Mouse (Mus musculus) heart, embryonic 10.5 days (tissue): ENCODE data around the gene Ltbp1. TPM values are rescaled to one million over a fixed set of nuclear protein-coding genes. Genes with fewer than 3 reads are reported as not detected.

Experiments used
- DNase-seq: peaks from one replicate; pipeline ENCODE4 v3.0.0-alpha.2; 2017; ENCODE audit warnings: low spot score
- H3K27ac ChIP-seq: fragments of 300-500 bp; sonication (generic); 2 replicates; pipeline ENCODE4 v1.5.1; 2016; ENCODE audit warnings: mild to moderate bottlenecking
- H3K27me3 ChIP-seq: fragments of 300-500 bp; sonication (generic); 2 replicates; pipeline ENCODE4 v1.6.1; 2016; ENCODE audit warnings: mild to moderate bottlenecking; ENCODE audit not compliant: poor library complexity, insufficient read depth, severe bottlenecking
- H3K36me3 ChIP-seq: fragments of 300-500 bp; sonication (generic); 2 replicates; pipeline ENCODE4 v1.6.1; 2016; ENCODE audit warnings: mild to moderate bottlenecking, moderate library complexity
- H3K4me1 ChIP-seq: fragments of 300-500 bp; sonication (generic); 2 replicates; pipeline ENCODE4 v1.6.1; 2016; ENCODE audit warnings: mild to moderate bottlenecking
- H3K4me3 ChIP-seq: fragments of 300-500 bp; sonication (generic); 2 replicates; pipeline ENCODE4 v1.5.1; 2016; ENCODE audit warnings: mild to moderate bottlenecking, moderate library complexity
- H3K9me3 ChIP-seq: fragments of 300-500 bp; sonication (generic); 2 replicates; pipeline ENCODE4 v1.6.1; 2016; ENCODE audit warnings: mild to moderate bottlenecking, moderate library complexity
- WGBS: fragments of 180-500 bp; shearing (Covaris S2); methylation state at CpG from one replicate; pipeline ENCODE4 v1.1.7; 2016; 5-methylcytosine and 5-hydroxymethylcytosine counted together
- polyA plus RNA-seq: library from polyadenylated mRNA; unstranded; fragments of >200 nt; fragmentation: Nextera tagmentation; extraction: Ambion mirVana; gene quantifications from 2 replicates; pipeline ENCODE4 v1.2.1, GENCODE M21; 2016

Gene Ltbp1
- polyA plus RNA-seq, 1 experiment from 2014 or later: 29.7 TPM

DNA sequence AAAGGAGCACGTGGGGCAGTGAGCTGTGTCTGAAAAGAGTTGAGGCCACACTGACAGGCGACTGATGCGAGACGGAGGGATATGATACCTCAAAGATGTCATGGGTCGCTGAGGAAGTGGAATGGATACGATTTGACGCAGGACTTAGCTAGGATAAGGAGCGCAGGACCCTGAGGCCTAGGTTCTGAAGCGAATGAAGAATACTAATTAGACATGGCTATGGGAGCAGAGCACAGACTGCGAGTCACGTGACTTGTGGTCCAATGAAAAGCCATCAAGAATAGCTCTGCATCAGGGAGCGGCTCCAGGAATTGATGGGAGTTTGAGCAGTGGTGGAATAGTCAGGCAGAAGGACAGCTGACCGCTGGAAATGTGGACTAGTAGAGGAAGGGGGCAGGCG is 433.7 kb downstream of the Ltbp1 start:
- no peak for DNase-seq
- Histone ChIP-seq H3K9me3 (no peaks in the 10 kb centered on the region), H3K4me1 (peaks cover 33% of the 10 kb centered on the region), H3K4me3 (no peak overlapping the region), H3K27ac (no peak overlapping the region), H3K36me3 (0 out of 2 replicates have a peak, but pooled peaks cover 2% of the 10 kb centered on the region), H3K27me3 (no peaks in the 10 kb centered on the region)
- 85% methylated on average over 14 of the region's 14 CpGs for WGBS

DNA sequence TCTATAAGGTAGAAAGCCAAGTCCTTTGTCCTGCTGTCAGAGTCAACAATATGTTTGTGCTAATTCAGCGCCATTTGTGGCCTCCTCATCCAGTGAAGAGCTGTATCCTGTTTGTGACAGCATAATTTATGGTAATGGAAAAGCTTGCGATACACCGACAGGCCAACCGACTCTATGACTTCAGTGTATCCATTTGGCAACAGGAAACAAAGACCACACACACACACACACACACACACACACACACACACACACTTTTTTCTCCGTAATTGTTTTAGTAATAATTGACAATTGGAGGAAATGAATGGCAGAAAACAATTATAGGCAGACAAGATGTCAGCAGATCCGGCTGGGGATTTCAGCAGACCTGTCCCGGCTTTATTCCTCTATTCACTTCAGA is 435.3 kb downstream of the Ltbp1 start:
- Histone ChIP-seq H3K4me3 (no peak overlapping the region), H3K9me3 (no peaks in the 10 kb centered on the region), H3K4me1 (peaks cover 26% of the 10 kb centered on the region), H3K27me3 (no peaks in the 10 kb centered on the region), H3K27ac (no peak overlapping the region), H3K36me3 (0 out of 2 replicates have a peak, but pooled peaks cover 2% of the 10 kb centered on the region)
- no peak for DNase-seq
- 65% methylated on average over 7 of the region's 7 CpGs for WGBS

DNA sequence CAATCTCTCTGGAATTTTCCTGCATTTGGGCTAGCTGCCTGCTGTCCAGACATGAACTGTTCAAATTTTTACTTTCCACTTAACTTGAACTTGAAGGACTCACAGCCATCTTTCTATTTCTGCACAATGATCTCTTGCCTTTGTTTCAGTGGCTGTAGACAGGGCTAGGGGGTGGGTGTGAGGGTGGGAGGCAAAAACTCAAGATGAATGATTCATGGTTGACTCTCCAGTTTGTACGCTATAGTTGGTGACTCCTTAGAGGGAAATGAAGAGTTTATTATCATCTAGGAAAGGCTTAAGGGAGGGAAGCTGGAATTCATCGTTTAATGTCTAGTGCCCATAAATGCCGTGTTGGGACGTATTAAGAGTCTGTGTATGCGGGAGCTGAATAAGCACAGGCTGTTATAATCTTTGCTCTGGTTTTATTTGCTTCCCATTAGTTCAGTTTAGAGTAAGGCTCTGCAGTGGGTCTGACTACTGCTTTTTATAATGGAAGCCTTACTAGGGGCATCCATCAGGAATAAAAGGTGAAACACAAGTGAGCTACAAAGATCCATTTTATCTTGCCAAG is 436.0 kb downstream of the Ltbp1 start:
- Histone ChIP-seq H3K4me3 (no peak overlapping the region), H3K4me1 (peaks cover 21% of the 10 kb centered on the region), H3K27ac (no peak overlapping the region), H3K27me3 (no peaks in the 10 kb centered on the region), H3K9me3 (no peaks in the 10 kb centered on the region), H3K36me3 (0 out of 2 replicates have a peak, but pooled peaks cover 2% of the 10 kb centered on the region)
- 85% methylated on average over 5 of the region's 5 CpGs for WGBS
- no peak for DNase-seq
